Mouse (Mus musculus) urinary bladder, adult 2 months (tissue): Measurements from ENCODE around the gene Ecel1. TPM values are rescaled to one million over a fixed set of nuclear protein-coding genes. Genes with fewer than 3 reads are reported as not detected.

Experiments
- DNase-seq: peaks from one replicate; pipeline ENCODE4 v3.0.0; 2022; ENCODE audit warnings: low spot score
- polyA plus RNA-seq: library from polyadenylated mRNA; depleted of rRNA; stranded (reverse); fragments of >200 nt; gene quantifications from 2 replicates; pipeline ENCODE4 v1.2.3, GENCODE M21; 2012

The Ecel1 gene
- polyA plus RNA-seq, 1 experiment: 0.10 TPM

DNA sequence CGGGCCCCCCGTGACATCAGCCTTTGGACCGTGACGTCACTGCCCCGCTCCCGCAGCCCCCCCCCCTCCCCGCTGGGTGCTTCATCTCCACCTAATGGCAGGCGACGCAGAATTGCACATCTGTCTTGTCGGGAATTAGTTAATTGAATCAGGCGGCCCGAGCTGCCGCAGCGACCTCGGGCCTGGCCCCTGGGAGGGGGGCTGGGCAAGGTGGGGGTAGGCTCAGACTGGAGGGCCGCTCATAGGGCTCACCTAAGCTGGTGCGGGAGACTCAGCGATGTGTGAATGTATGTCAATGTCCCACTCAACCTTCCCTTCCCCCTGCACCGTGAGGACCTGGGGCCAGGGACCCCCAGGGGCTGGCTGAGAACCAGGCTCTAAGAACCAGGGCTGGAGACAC, 14.1 kb upstream of the Ecel1 start:
- no peak for DNase-seq

DNA sequence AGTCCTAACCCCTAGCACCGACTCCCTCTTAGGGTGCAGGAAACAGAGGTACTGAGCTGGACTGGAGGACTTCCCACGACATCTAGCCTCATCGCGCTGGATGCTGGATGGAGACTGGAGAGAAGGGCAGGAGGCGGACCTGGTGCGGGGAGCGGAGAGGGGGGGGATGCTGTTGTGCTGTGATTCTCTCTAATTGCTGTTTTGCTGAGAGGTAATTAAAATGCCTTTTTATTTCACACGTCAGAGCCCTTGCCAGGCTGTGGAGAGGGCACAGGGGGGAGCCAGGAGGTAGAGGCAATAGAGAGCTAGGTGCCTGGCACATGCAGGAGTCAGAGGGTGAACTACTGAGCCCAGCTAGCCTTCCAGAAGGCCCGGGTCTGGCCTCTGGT, 8.5 kb upstream of the Ecel1 start:
- no peak for DNase-seq

GRCm38 (mm10) chr1:87164164-87164795, 8.0 kb upstream of the Ecel1 start:
- no peak for DNase-seq

DNA sequence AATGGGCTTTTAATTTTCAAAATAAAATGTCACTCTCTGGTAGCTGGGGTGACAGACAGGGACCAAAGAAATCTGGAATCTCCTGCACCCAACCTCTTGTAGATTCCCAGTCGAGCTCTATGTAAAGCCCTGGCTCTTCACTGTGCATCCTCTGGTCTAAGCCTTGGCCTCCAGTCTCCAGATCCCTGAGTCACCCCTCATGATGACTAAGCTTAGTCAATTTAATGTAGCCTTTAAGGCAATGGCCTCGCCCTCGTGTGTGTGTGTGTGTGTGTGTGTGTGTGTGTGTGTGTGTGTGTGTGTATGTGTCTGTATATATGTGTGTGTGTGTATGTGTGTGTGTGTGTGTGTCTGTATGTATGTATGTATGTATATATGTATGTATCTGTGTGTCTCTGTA, 3.1 kb upstream of the Ecel1 start:
- no peak for DNase-seq

DNA sequence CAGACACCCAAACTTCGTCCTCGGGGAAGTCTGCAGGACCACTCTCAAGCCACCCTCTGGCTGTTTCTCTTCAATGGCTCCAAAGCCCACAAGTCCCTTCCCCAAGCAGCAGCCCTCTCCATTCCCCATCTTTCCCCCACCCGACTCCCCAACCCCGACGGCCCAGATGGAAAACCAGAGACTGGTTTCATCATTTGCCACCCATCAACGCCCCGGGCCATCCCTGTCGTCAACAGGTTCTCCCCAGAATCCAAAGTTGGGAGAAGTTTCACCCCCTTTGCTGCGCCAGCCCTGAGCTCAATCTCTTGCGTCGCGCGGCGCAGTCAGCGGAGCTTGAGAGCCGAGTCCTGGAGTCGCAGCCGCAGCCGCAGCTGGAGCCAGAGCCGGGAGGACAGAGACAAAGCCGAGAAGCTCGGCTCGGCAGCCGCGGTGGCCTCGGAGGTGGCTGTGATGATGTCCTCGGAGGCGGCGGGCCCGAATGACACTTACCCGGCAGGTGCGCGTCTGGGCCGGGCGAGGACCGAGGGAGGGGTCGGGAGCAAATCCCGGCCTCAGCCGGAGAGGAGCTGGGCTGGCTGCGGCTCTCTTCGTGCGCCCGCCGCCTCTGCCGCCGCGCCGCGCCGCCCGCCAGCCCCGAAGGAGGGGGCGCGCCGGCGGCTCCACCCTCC, 656 bp downstream of the Ecel1 start:
- DNase-seq: no peak

DNA sequence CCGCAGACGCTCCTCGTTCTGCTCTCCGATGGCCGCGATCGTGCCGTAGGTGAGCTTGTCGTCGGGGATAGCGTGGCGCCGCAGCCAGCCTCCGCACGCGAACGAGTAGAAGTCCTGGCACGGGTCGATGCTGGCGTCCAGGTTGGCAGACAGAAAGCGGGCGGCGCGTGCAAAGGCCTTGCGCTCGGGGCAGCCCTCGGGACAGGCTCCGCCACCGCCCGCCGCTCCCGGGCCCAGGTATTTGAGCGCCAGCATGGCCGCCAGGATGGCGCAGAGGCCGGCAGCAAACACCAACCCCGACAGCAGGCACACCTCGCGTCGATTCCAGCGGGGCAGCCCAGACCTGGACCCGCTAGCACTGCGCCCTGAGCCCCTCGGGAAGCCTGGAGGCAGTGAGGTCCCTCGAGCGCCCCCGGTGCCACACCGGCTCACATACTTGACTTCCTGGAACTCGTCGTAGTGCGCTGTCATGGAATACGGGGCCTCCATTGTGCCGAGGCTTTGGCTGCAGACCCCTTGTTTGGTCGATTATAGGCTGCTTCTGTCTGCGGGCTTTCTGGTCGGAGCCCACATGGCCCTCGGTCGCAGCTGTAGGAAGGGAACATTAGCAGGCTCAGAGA, 1.7 kb downstream of the Ecel1 start:
- no peak for DNase-seq

- DNase-seq: no peak
These were observed 2.4 kb downstream of the Ecel1 start for GRCm38 (mm10) chr1:87153776-87154500.

GRCm38 (mm10) chr1:87151286-87151685, 5.0 kb downstream of the Ecel1 start:
- DNase-seq: no peak

DNA sequence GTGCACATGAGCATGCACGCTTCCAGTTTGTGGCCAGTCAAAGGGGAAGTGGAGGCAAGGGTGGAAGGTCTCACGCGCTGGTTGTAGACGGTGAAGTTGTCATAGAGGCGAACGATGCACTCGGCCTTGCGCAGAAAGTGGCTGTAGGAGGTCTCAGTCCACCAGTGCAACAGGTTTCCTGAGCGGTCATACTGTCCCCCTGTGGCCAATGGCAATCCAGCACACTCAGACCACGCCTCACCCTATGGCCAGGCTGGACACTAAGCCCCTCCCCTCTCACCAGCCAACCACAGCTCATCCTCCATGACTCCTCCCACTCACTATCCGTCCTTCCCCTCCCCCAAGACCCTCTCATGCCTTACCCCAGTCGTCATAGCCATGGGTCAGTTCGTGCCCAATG, 6.9 kb downstream of the Ecel1 start:
- DNase-seq: no peak

- no peak for DNase-seq
These were observed 13.2 kb downstream of the Ecel1 start for GRCm38 (mm10) chr1:87143141-87143540.

DNA sequence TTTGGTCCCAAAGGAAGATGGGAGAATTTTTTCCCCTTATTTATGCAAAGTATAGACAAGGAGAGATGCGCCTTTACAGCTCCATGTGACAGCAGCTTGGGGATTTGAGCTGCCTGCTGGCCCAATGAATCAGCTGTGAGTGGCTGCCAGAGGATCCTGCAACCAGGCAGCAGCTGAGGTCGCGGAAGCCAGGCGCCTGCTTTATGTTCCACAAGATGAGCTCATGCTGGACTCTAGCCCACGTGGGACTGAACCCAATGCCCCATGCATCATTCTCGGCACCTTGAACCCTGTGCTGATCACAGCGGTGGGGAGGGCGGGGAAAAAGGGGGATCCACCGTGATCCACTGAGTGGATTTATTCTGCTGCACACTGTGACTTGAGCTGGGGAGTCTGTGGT, 13.9 kb downstream of the Ecel1 start:
- DNase-seq: no peak

DNA sequence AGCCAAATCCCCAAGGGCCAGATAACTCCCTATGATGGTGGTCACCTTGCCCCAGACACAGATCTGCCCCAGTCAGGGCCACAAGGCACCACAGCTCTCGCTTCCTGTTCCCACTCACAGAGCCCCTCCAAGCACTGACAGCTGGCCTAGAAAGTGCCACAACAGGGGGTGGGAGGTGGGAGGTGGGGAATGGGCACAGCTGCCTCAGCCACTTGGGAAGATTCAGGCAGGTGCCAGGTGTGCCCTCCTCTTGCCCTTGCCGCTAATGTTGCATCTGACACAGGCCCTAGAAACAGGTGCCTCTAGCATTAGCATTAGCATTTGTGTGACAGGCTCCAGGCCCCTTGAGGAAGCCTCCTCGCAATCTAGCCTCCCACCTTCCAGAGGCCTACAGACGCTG, 14.8 kb downstream of the Ecel1 start:
- DNase-seq: no peak

DNA sequence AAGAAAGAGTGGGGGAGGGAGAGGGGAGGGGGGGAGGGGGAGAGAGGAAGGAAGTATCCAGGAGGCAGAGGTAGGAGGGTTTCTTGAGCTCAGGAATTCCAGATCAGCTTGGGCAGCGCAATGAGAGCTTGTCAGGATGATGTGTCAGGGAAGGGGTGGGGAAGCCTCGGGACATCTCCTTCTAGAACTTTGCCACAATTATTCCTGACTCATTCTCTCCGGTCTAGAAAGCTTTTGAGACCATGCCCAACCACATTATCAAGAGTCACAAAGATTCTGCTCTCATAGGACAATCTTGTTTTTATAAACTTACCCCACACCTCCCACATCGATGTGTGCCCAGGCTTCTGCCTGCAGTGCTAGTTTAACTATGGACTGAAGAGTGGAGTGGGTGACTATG, 24.5 kb downstream of the Ecel1 start:
- no peak for DNase-seq

- no peak for DNase-seq
These were observed 28.9 kb downstream of the Ecel1 start for GRCm38 (mm10) chr1:87127206-87128030.

- DNase-seq: no peak
These were observed 31.6 kb downstream of the Ecel1 start, which contains the start of gene Akp3 for GRCm38 (mm10) chr1:87124673-87125072. Akp3 (plus strand) TSS chr1:87124973.

- no peak for DNase-seq
These were observed 41.5 kb downstream of the Ecel1 start for GRCm38 (mm10) chr1:87114784-87115183.

GRCm38 (mm10) chr1:87111719-87112354, 44.5 kb downstream of the Ecel1 start:
- DNase-seq: no peak

- no peak for DNase-seq
These were observed 47.8 kb downstream of the Ecel1 start for GRCm38 (mm10) chr1:87108564-87108963.

GRCm38 (mm10) chr1:87106536-87106935, 49.8 kb downstream of the Ecel1 start:
- DNase-seq: no peak

DNA sequence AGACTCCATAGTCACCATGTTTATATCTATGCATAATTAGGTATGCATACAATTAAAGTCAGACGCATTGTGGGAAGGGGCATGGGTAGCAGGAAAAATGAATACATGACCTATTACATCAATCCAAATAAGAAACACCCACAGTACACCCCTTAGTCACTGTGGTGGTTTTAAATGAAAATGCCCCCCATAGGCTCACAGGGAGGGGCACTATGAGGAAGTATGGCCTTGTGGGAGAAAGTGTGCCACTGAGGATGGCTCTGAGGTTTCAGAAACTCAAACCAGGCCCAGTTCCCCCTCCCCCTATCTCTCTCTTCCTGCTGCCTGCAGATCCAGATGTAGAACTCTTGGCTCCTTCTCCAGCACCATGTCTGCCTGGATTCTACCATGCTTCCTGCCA, 52.4 kb downstream of the Ecel1 start:
- no peak for DNase-seq

DNA sequence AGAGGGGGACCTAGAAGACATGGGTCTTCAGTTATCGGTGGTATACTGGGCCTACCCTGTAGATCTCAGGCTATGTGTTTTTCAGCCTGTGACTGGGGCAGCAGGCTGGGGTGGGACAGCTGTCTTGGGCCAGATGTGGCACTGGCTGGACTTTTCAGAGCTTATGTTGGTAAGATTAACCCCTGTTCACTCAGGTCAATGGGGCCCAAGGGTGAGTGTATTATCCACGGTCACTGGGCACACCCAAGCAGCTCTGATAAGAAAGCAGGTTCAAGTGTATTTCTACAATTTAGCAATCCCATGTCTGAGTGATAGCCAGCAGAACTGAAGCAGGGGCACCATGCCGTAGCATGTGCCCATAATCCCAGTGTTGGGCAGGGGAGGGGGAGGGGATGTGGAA, 54.2 kb downstream of the Ecel1 start:
- DNase-seq: no peak
